Mouse (Mus musculus): Measurements from ENCODE around the gene Peak1.

Gene Peak1

GRCm38 (mm10) chr9:56415935-56416607 lies 1.8 kb downstream of the Peak1 start:
- in situ Hi-C loops (cut with MboI, MseI), result no loop called here

GRCm38 (mm10) chr9:56415393-56415792 lies 2.5 kb downstream of the Peak1 start:
- in situ Hi-C loops (cut with MboI, MseI), result no loop called here

- in situ Hi-C loops (cut with MboI, MseI), result no loop called here
Measured at GRCm38 (mm10) chr9:56414322-56414721, 3.5 kb downstream of the Peak1 start.

GRCm38 (mm10) chr9:56412716-56413115 lies 5.2 kb downstream of the Peak1 start:
- in situ Hi-C loops (cut with MboI, MseI), result no loop called here

GRCm38 (mm10) chr9:56409928-56410327 lies 7.9 kb downstream of the Peak1 start:
- in situ Hi-C loops (cut with MboI, MseI), result no loop called here

- in situ Hi-C loops (cut with MboI, MseI), result no loop called here
Measured at GRCm38 (mm10) chr9:56404619-56405018, 13.2 kb downstream of the Peak1 start.

- in situ Hi-C loops (cut with MboI, MseI), result no loop called here
Measured at GRCm38 (mm10) chr9:56396306-56396705, 21.6 kb downstream of the Peak1 start.

GRCm38 (mm10) chr9:56392857-56393256 lies 25.0 kb downstream of the Peak1 start:
- in situ Hi-C loops (cut with MboI, MseI), result no loop called here

- in situ Hi-C loops (cut with MboI, MseI), result no loop called here
Measured at GRCm38 (mm10) chr9:56382786-56383185, 35.1 kb downstream of the Peak1 start.

GRCm38 (mm10) chr9:56374401-56374800 lies 43.5 kb downstream of the Peak1 start:
- in situ Hi-C loops (cut with MboI, MseI), result no loop called here

- in situ Hi-C loops (cut with MboI, MseI), result no loop called here
Measured at GRCm38 (mm10) chr9:56370710-56371109, 47.2 kb downstream of the Peak1 start.

GRCm38 (mm10) chr9:56368814-56369213 lies 49.1 kb downstream of the Peak1 start:
- in situ Hi-C loops (cut with MboI, MseI), result no loop called here

- in situ Hi-C loops (cut with MboI, MseI), result no loop called here
Measured at GRCm38 (mm10) chr9:56363306-56363705, 54.6 kb downstream of the Peak1 start.

- in situ Hi-C loops (cut with MboI, MseI), result no loop called here
Measured at GRCm38 (mm10) chr9:56359261-56359660, 58.6 kb downstream of the Peak1 start.

GRCm38 (mm10) chr9:56355186-56355585 lies 62.7 kb downstream of the Peak1 start:
- in situ Hi-C loops (cut with MboI, MseI), result no loop called here

- in situ Hi-C loops (cut with MboI, MseI), result no loop called here
Measured at GRCm38 (mm10) chr9:56346321-56346720, 71.5 kb downstream of the Peak1 start.

GRCm38 (mm10) chr9:56339426-56340195 lies 78.3 kb downstream of the Peak1 start:
- in situ Hi-C loops (cut with MboI, MseI), result no loop called here

- in situ Hi-C loops (cut with MboI, MseI), result no loop called here
Measured at GRCm38 (mm10) chr9:56334363-56334762, 83.5 kb downstream of the Peak1 start.

- in situ Hi-C loops (cut with MboI, MseI), result no loop called here
Measured at GRCm38 (mm10) chr9:56332774-56333173, 85.1 kb downstream of the Peak1 start.

GRCm38 (mm10) chr9:56326511-56327005 lies 91.3 kb downstream of the Peak1 start:
- in situ Hi-C loops (cut with MboI, MseI), result no loop called here

GRCm38 (mm10) chr9:56325725-56326124 lies 92.1 kb downstream of the Peak1 start:
- in situ Hi-C loops (cut with MboI, MseI), result no loop called here

GRCm38 (mm10) chr9:56324576-56325355 lies 93.1 kb downstream of the Peak1 start:
- in situ Hi-C loops (cut with MboI, MseI), result no loop called here
